In genomic region chr11:109426272-109426586, GRCm38 (mm10) we compare ENCODE assay signal across 9 mouse cellular contexts. TPM values are rescaled to one million over a fixed set of nuclear protein-coding genes. Genes with fewer than 3 reads are reported as not detected.
DNase-seq lines count a peak whose midpoint lies in the region; ATAC-seq and TF ChIP-seq lines count a peak whose summit lies in the region.
"Had no signal": no experiment of that assay in that cellular context is flagged by ENCODE, and none has a peak within 500 bp of the region (broad histone marks: within the 10 kb centered on the region; RNA-seq: fewer than 3 reads in every experiment).

No protein-coding gene starts in this region.

- H3K9me3 ChIP-seq in hindbrain, embryonic 14.5 days (ENCODE audit: control insufficient read depth, low read length): no peaks in the 10 kb centered on the region
- H3K9me3 ChIP-seq in midbrain, embryonic 14.5 days (ENCODE audit: control insufficient read depth, low read length): no peaks in the 10 kb centered on the region

- peak overlapping the region; percentile 56 for H3K4me2 ChIP-seq in hindbrain, embryonic 14.5 days (replicated peaks)
- peak overlapping the region; percentile 67 for H3K4me2 ChIP-seq in midbrain, embryonic 14.5 days (ENCODE audit: low read length)

- peak overlapping the region; percentile 72 for H3K27ac ChIP-seq in kidney, adult 2 months (ENCODE audit: insufficient read depth, low read depth, low read length)
- H3K27ac ChIP-seq in bone marrow macrophage, adult 2 months (ENCODE audit: insufficient read depth, low read depth, low read length): peak overlapping the region; percentile 90
- H3K27ac ChIP-seq in hindbrain, embryonic 14.5 days: peak overlapping the region; percentile 87
- H3K27ac ChIP-seq in midbrain, embryonic 14.5 days (replicated peaks; ENCODE audit: low read depth, low read length): peak overlapping the region; percentile 85

- no peak for DNase-seq in kidney, adult 2 months
- no peak for DNase-seq in kidney, postnatal 25 days
- DNase-seq in hindbrain, embryonic 14.5 days (ENCODE audit: low spot score): no peak
- DNase-seq in midbrain, embryonic 14.5 days: no peak
- no peak for DNase-seq in ovary, adult 18-20 months (ENCODE audit: low spot score)
- no peak for DNase-seq in cerebellum, postnatal 14 days

- WGBS in kidney, adult 2 months: under 1% methylated on average over 11 of the region's 11 CpGs
- 2% methylated on average over 11 of the region's 11 CpGs for WGBS in hindbrain, embryonic 14.5 days
- WGBS in midbrain, embryonic 14.5 days: under 1% methylated on average over 11 of the region's 11 CpGs

- no peaks in the 10 kb centered on the region; the same call in 1 of the 2 replicates for H3K36me3 ChIP-seq in kidney, adult 2 months (ENCODE audit: control insufficient read depth, insufficient read depth, low read length)
- H3K36me3 ChIP-seq in hindbrain, embryonic 14.5 days (replicated peaks; ENCODE audit: control insufficient read depth, insufficient read depth): peaks cover 30% of the 10 kb centered on the region
- H3K36me3 ChIP-seq in midbrain, embryonic 14.5 days (ENCODE audit: control insufficient read depth, insufficient read depth, low read length): peaks cover 27% of the 10 kb centered on the region

- peak overlapping the region; percentile 77 for H3K9ac ChIP-seq in hindbrain, embryonic 14.5 days
- peak overlapping the region; percentile 76 for H3K9ac ChIP-seq in midbrain, embryonic 14.5 days (replicated peaks; ENCODE audit: low read length)

- H3K4me1 ChIP-seq in kidney, adult 2 months (ENCODE audit: control insufficient read depth, insufficient read depth, low read length): no peaks in the 10 kb centered on the region
- H3K4me1 ChIP-seq in bone marrow macrophage, adult 2 months (ENCODE audit: control insufficient read depth, insufficient read depth, low read length): peaks cover 16% of the 10 kb centered on the region
- H3K4me1 ChIP-seq in hindbrain, embryonic 14.5 days (replicated peaks; ENCODE audit: control insufficient read depth, insufficient read depth, low read length): peaks cover 8% of the 10 kb centered on the region
- H3K4me1 ChIP-seq in midbrain, embryonic 14.5 days (ENCODE audit: control insufficient read depth, insufficient read depth, low read length): peaks cover 14% of the 10 kb centered on the region

- no peak for ATAC-seq in hindbrain, embryonic 14.5 days (ENCODE audit: low FRiP score)
- 0 out of 2 replicates have a peak, but pooled peaks have one; percentile 31 for ATAC-seq in midbrain, embryonic 14.5 days (ENCODE audit: low FRiP score, low TSS enrichment)
- ATAC-seq in activated CD4-positive, CD25-positive, alpha-beta regulatory T cell, adult 4 months: no peak

- TF ChIP-seq CTCF in kidney, adult 2 months (conservative IDR thresholded peaks at IDR 0.05; ENCODE audit: insufficient read depth, insufficient read length, low read depth, low read length): no peak
- no peak for TF ChIP-seq CTCF in bone marrow macrophage, adult 2 months (IDR thresholded peaks at IDR 0.05; ENCODE audit: low read depth, low read length)

- peak overlapping the region; percentile 78 for H3K4me3 ChIP-seq in kidney, adult 2 months (ENCODE audit: insufficient read depth, low read depth, low read length)
- H3K4me3 ChIP-seq in bone marrow macrophage, adult 2 months (ENCODE audit: insufficient read depth, low read length): peak overlapping the region; percentile 94
- peak overlapping the region; percentile 72 for H3K4me3 ChIP-seq in hindbrain, embryonic 14.5 days (replicated peaks; ENCODE audit: low read length)
- peak overlapping the region; percentile 66 for H3K4me3 ChIP-seq in midbrain, embryonic 14.5 days (replicated peaks; ENCODE audit: low read depth, low read length)

- TF ChIP-seq POLR2A in kidney, adult 2 months (IDR thresholded peaks at IDR 0.05; ENCODE audit: low read depth, low read length): no peak
- no peak for TF ChIP-seq POLR2A in bone marrow macrophage, adult 2 months (IDR thresholded peaks at IDR 0.05; ENCODE audit: borderline replicate concordance, low read depth, low read length)

- no peaks in the 10 kb centered on the region for H3K27me3 ChIP-seq in kidney, adult 2 months (replicated peaks; ENCODE audit: control insufficient read depth, insufficient read depth, low read length)
- no peaks in the 10 kb centered on the region for H3K27me3 ChIP-seq in hindbrain, embryonic 14.5 days (ENCODE audit: control insufficient read depth, insufficient read depth, low read length)
- H3K27me3 ChIP-seq in midbrain, embryonic 14.5 days (ENCODE audit: control insufficient read depth, insufficient read depth, low read length): no peaks in the 10 kb centered on the region
- H3K27me3 ChIP-seq: Patski had no signal

RNA-seq across cellular contexts. Expression of gene Amz2, which starts 0.5 kb away (rescaled TPM):
- polyA plus RNA-seq in kidney, adult 2 months (2012; rRNA removed): 42.5 and 47.2 TPM in 2 replicates
- polyA plus RNA-seq in bone marrow macrophage, adult 2 months (2012; ENCODE audit: insufficient read depth, insufficient read length, missing spikeins): 32.5 and 35.5 TPM in 2 replicates
- 55.6 and 65.8 TPM in 2 replicates for polyA plus RNA-seq in hindbrain, embryonic 14.5 days (2014; fragmentation: Nextera tagmentation; extraction: Ambion mirVana)
- polyA plus RNA-seq in midbrain, embryonic 14.5 days (2014; fragmentation: Nextera tagmentation; extraction: Ambion mirVana): 63.6 and 78.7 TPM in 2 replicates
- polyA plus RNA-seq in activated CD4-positive, CD25-positive, alpha-beta regulatory T cell, adult 4 months (2017; shearing (Covaris generic)): 10 to 100 TPM; 39.6 to 51.6 TPM

RNA-seq across cellular contexts. Expression of gene 9930022D16Rik, which starts 12.5 kb away (rescaled TPM):
- not detected in 2 replicates for polyA plus RNA-seq in kidney, adult 2 months (2012; rRNA removed)
- 0.40 and 0.49 TPM in 2 replicates for polyA plus RNA-seq in bone marrow macrophage, adult 2 months (2012; ENCODE audit: insufficient read depth, insufficient read length, missing spikeins)
- polyA plus RNA-seq in hindbrain, embryonic 14.5 days (2014; fragmentation: Nextera tagmentation; extraction: Ambion mirVana): not detected in 2 replicates
- polyA plus RNA-seq in midbrain, embryonic 14.5 days (2014; fragmentation: Nextera tagmentation; extraction: Ambion mirVana): not detected in 2 replicates
- polyA plus RNA-seq in activated CD4-positive, CD25-positive, alpha-beta regulatory T cell, adult 4 months (2017; shearing (Covaris generic)): under 1 TPM; 0.17 to 0.40 TPM
- polyA plus RNA-seq: Patski had no signal

RNA-seq across cellular contexts. Expression of gene Arsg, which starts 46.9 kb away (rescaled TPM):
- polyA plus RNA-seq in kidney, adult 2 months (2012; rRNA removed): 20.9 and 24.9 TPM in 2 replicates
- 3.7 and 4.4 TPM in 2 replicates for polyA plus RNA-seq in bone marrow macrophage, adult 2 months (2012; ENCODE audit: insufficient read depth, insufficient read length, missing spikeins)
- polyA plus RNA-seq in hindbrain, embryonic 14.5 days (2014; fragmentation: Nextera tagmentation; extraction: Ambion mirVana): 6.8 and 8.8 TPM in 2 replicates
- 1.3 and 2.7 TPM in 2 replicates for polyA plus RNA-seq in midbrain, embryonic 14.5 days (2014; fragmentation: Nextera tagmentation; extraction: Ambion mirVana)
- 1 to 10 TPM; 4.5 to 5.5 TPM for polyA plus RNA-seq in activated CD4-positive, CD25-positive, alpha-beta regulatory T cell, adult 4 months (2017; shearing (Covaris generic))

RNA-seq across cellular contexts. Expression of gene Slc16a6, which starts 47.2 kb away (rescaled TPM):
- 1.2 and 2.8 TPM in 2 replicates for polyA plus RNA-seq in kidney, adult 2 months (2012; rRNA removed)
- 32.6 and 38.7 TPM in 2 replicates for polyA plus RNA-seq in bone marrow macrophage, adult 2 months (2012; ENCODE audit: insufficient read depth, insufficient read length, missing spikeins)
- polyA plus RNA-seq in hindbrain, embryonic 14.5 days (2014; fragmentation: Nextera tagmentation; extraction: Ambion mirVana): 4.2 and 7.5 TPM in 2 replicates
- 2.8 and 3.1 TPM in 2 replicates for polyA plus RNA-seq in midbrain, embryonic 14.5 days (2014; fragmentation: Nextera tagmentation; extraction: Ambion mirVana)
- 10 to 100 TPM; 21.1 to 24.9 TPM for polyA plus RNA-seq in activated CD4-positive, CD25-positive, alpha-beta regulatory T cell, adult 4 months (2017; shearing (Covaris generic))
